Mouse (Mus musculus): ENCODE data around the gene Prr3.

DNA sequence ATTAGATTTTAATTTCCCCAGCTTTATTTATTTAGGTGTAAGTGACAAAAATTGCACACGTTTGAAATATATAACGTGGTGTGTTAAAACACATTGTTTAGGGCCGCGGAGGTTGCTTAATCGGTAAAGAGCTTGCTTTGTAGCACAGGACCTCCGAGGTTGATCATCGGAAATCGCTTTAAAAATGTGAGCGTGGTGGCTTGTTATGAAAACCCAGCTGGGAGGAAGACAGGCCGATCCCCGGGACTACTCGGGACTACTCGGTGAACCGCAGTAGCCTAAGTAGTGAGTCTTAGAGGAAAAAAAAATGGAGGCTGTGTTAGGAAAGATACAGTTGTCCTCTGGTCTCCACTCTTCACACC is 14.8 kb upstream of the Prr3 start:
- TF ChIP-seq CTCF (IDR thresholded peaks at IDR 0.05; ENCODE audit: low read depth) (no peak), EP300 (IDR thresholded peaks at IDR 0.05; ENCODE audit: low read depth) (no peak)

Measured in heart, postnatal 0 days (tissue).